Mouse (Mus musculus) olfactory bulb, adult 2 months (tissue): Measurements from ENCODE around the gene Mmp9. TPM values are rescaled to one million over a fixed set of nuclear protein-coding genes. Genes with fewer than 3 reads are reported as not detected.
A peak's percentile ranks its signal among the peaks of the same experiment; 100 is the strongest.

Experiments
- H3K27ac ChIP-seq: fragments of 200-500 bp; 2 replicates; pipeline ENCODE4 v1.5.1; 2012; ENCODE audit warnings: low read depth, low read length; ENCODE audit not compliant: insufficient read depth
- H3K4me1 ChIP-seq: fragments of 200-500 bp; 2 replicates; pipeline ENCODE4 v1.6.1; 2012; ENCODE audit warnings: low read length; ENCODE audit not compliant: control insufficient read depth, insufficient read depth
- H3K4me3 ChIP-seq: fragments of 200-500 bp; 2 replicates; pipeline ENCODE4 v1.5.1; 2012; ENCODE audit warnings: mild to moderate bottlenecking, low read depth, low read length, moderate library complexity; ENCODE audit not compliant: insufficient read depth
- CTCF ChIP-seq: fragments of 200-500 bp; IDR thresholded peaks from 2 replicates; pipeline ENCODE4 v1.5.1; 2012; ENCODE audit warnings: low read depth, mild to moderate bottlenecking, low read length, moderate library complexity; ENCODE audit not compliant: insufficient read depth
- POLR2A ChIP-seq: fragments of 200-500 bp; IDR thresholded peaks from 2 replicates; pipeline ENCODE4 v1.6.1; 2012; ENCODE audit warnings: mild to moderate bottlenecking, low read depth, low read length, moderate library complexity; ENCODE audit not compliant: insufficient read depth
- WGBS: fragments of 180-500 bp; shearing (Covaris S2); methylation state at CpG from one replicate; pipeline ENCODE4 v1.1.7; 2018; 5-methylcytosine and 5-hydroxymethylcytosine counted together
- polyA plus RNA-seq: library from polyadenylated mRNA; stranded (reverse); fragments of >200 nt; gene quantifications from 2 replicates; pipeline ENCODE4 v1.2.4, GENCODE M21; 2012; ENCODE audit warnings: low replicate concordance; ENCODE audit not compliant: missing spikeins, insufficient read depth, insufficient read length

The Mmp9 gene
- polyA plus RNA-seq, 1 experiment, result not detected

- Histone ChIP-seq H3K27ac (peak overlapping the region; percentile 27), H3K4me3 (no peak overlapping the region), H3K4me1 (peaks cover 62% of the 10 kb centered on the region)
- TF ChIP-seq POLR2A (no peak), CTCF (no peak)
- 43% methylated on average over 21 of the region's 21 CpGs for WGBS
Observed at GRCm38 (mm10) chr2:164994659-164995428, 54.3 kb downstream of the Mmp9 start.

DNA sequence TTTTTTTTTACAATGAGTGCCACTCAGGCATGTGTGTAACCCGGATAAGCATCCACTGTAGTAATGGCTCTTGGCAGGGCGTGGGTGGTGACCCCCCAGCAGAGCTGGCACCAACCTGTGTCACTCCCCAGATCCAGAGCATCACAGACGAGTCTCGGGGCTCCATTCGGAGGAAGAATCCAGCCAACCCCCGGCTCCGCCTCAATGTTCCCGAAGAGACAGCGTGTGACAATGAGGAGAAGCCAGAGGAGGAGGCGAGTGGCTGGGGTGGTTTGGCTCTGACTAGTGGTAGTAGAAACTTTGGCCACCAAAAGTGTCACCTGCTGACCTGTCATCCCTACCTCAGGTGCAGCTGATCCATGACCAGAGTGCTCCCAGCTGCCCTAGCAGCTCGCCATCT lies 55.4 kb downstream of the Mmp9 start:
- H3K4me1 ChIP-seq, result peaks cover 58% of the 10 kb centered on the region
- TF ChIP-seq CTCF (no peak), POLR2A (0 out of 2 replicates have a peak, but pooled peaks have one; percentile 20)
- H3K27ac ChIP-seq, result no peak overlapping the region
- H3K4me3 ChIP-seq, result no peak overlapping the region
- WGBS, result 37% methylated on average over 11 of the region's 11 CpGs

DNA sequence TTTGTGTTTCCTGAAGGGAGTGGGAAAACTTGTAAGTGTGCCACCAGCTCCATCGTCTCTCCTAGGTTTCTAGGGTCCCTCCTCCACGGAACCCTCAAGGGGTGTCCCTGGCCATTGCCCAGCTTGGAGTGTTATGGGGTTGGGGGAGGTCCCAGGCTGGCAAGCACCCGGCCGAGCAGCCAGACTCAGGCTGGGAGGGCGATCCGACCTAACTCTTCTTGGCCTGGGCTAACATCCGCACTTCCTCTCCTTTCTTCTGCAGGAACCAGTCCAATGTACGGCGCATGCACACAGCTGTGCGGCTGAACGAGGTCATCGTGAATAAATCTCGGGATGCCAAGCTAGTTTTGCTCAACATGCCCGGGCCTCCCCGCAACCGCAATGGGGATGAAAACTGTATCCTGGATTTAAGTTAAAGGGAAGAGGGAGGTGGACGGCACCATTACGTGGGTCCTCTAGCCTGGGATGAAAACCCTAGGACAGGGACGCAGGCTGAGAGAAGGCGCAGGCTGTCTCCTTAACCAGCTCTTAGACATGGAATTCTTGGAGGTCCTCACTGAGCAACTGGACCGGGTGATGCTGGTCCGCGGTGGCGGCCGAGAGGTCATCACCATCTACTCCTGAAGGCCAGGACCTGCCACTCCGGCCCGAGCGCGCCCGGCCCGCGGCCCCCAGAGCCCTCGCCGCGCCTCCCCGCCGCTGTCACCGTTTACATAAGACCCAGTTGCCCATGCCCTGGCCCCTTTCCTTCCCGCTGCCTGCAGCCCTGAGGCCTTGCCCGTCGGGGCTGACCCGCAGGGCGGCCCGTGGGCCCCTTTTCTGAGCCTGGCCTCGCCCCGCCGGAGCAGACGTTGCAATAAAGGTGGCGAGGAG lies 56.5 kb downstream of the Mmp9 start:
- TF ChIP-seq POLR2A, result no peak
- TF ChIP-seq CTCF, result no peak
- Histone ChIP-seq H3K4me1 (peaks cover 54% of the 10 kb centered on the region), H3K27ac (no peak overlapping the region; the same call in none of the 2 replicates), H3K4me3 (no peak overlapping the region)
- 26% methylated on average over 47 of the region's 49 CpGs for WGBS

- TF ChIP-seq CTCF, result no peak
- peaks cover 52% of the 10 kb centered on the region for H3K4me1 ChIP-seq
- no peak overlapping the region for H3K4me3 ChIP-seq
- H3K27ac ChIP-seq, result peak overlapping the region; percentile 23; the same call in 1 of the 2 replicates
- 24% methylated on average over 52 of the region's 52 CpGs for WGBS
Observed at GRCm38 (mm10) chr2:164997721-164998428, 57.3 kb downstream of the Mmp9 start.

DNA sequence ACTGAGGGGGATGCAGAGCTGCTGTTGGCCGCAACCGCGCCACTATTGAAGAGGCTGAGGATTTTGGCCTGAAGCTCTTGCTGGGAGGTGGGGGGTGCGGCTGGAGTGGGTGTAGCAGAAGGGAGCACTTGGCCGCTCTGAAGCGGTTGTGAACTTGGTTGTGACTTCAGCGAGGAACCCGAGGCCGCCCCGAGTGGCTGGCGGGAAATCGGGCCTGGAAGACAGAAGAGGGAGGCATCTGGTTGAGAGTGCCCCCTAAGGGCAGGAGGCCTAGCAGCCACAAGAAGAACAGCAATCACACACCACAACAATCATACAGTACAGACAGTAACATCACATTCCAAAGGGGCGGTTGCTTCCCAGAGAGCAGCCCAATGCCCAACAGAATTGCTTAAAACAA lies 61.4 kb downstream of the Mmp9 start:
- Histone ChIP-seq H3K4me3 (no peak overlapping the region), H3K27ac (no peak overlapping the region), H3K4me1 (peaks cover 22% of the 10 kb centered on the region)
- TF ChIP-seq CTCF (no peak), POLR2A (no peak)
- 72% methylated on average over 13 of the region's 13 CpGs for WGBS

DNA sequence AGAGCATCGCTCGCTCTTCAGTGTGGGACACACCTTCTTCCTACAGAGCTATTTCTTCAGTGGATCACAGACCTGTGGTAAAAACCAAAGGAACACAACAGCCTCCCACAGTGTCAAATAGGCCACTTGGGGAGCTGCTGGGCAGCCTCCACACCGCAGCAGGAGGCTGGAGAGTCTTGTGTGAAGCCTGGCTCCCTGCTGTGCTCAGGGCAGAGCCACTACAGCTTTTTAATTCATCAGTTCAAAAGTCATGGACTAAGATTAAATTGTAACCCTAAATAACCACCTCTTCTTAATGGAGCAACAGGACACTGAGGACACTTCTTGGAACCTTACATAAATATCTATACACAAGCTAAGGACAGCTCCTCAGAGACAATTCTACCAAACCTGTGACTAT lies 62.5 kb downstream of the Mmp9 start:
- no peak overlapping the region for H3K4me3 ChIP-seq
- TF ChIP-seq CTCF (no peak), POLR2A (no peak)
- WGBS, result 49% methylated on average over 3 of the region's 3 CpGs
- H3K27ac ChIP-seq, result no peak overlapping the region
- H3K4me1 ChIP-seq, result peaks cover 11% of the 10 kb centered on the region

DNA sequence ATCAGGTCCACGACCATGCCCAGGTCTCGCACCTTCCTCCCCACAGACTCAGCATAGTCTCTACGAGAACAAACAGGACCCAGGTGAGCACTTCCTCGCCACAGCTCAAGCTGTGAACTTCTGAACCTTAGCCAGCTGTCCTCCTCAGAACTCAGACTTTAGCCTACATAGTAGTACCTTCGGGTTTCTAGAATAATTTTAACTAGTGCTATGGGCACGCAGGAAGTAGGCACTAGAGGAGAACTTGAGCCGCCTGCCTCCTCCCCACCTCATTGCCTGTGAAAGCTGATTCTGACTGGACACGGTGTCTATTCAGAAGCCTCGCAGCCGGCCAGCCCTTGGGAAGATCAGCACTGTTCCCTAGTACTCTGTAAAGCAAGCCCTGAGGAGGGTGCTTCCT lies 63.7 kb downstream of the Mmp9 start:
- TF ChIP-seq CTCF, result no peak
- no peak for TF ChIP-seq POLR2A
- Histone ChIP-seq H3K4me1 (peaks cover 2% of the 10 kb centered on the region; the same call in 1 of the 2 replicates), H3K4me3 (no peak overlapping the region), H3K27ac (no peak overlapping the region)
- WGBS, result 80% methylated on average over 10 of the region's 10 CpGs

Other genes starting within 250 kb of the Mmp9 start
- gene Spint4, start 242.3 kb upstream of the Mmp9 start, polyA plus RNA-seq, result not detected in 2 replicates
- gene Spint5, start 225.5 kb upstream of the Mmp9 start, polyA plus RNA-seq, result not detected in 2 replicates
- not detected in 2 replicates for gene Wfdc3, start 194.8 kb upstream of the Mmp9 start, polyA plus RNA-seq
- not detected in 2 replicates for gene Dnttip1, start 194.8 kb upstream of the Mmp9 start, polyA plus RNA-seq
- gene Ube2c, start 170.9 kb upstream of the Mmp9 start, polyA plus RNA-seq, result not detected in 2 replicates
- gene Tnnc2, start 160.8 kb upstream of the Mmp9 start, polyA plus RNA-seq, result not detected in 2 replicates
- not detected in 2 replicates for gene Snx21, start 155.0 kb upstream of the Mmp9 start, polyA plus RNA-seq
- gene Acot8, start 135.9 kb upstream of the Mmp9 start, polyA plus RNA-seq, result not detected in 2 replicates
- gene Zswim3, start 135.7 kb upstream of the Mmp9 start, polyA plus RNA-seq, result not detected in 2 replicates
- gene Zswim1, start 118.1 kb upstream of the Mmp9 start, polyA plus RNA-seq, result not detected in 2 replicates
- not detected in 2 replicates for gene Spata25, start 112.2 kb upstream of the Mmp9 start, polyA plus RNA-seq
- gene Ctsa, start 107.9 kb upstream of the Mmp9 start, polyA plus RNA-seq, result not detected in 2 replicates
- not detected in 2 replicates for gene Neurl2, start 107.3 kb upstream of the Mmp9 start, polyA plus RNA-seq
- not detected in 2 replicates for gene Pltp, start 83.1 kb upstream of the Mmp9 start, polyA plus RNA-seq
- gene Pcif1, start 61.5 kb upstream of the Mmp9 start, polyA plus RNA-seq, result not detected in 2 replicates
- not detected in 2 replicates for gene Zfp335, start 29.0 kb upstream of the Mmp9 start, polyA plus RNA-seq
- not detected in 2 replicates for gene Slc12a5, start 20.0 kb downstream of the Mmp9 start, polyA plus RNA-seq
- not detected in 2 replicates for gene Ncoa5, start 94.1 kb downstream of the Mmp9 start, polyA plus RNA-seq
- not detected in 2 replicates for gene Cd40, start 114.8 kb downstream of the Mmp9 start, polyA plus RNA-seq
- gene 1700025C18Rik, start 150.0 kb downstream of the Mmp9 start, polyA plus RNA-seq, result not detected in 2 replicates